In the genomic region with DNA sequence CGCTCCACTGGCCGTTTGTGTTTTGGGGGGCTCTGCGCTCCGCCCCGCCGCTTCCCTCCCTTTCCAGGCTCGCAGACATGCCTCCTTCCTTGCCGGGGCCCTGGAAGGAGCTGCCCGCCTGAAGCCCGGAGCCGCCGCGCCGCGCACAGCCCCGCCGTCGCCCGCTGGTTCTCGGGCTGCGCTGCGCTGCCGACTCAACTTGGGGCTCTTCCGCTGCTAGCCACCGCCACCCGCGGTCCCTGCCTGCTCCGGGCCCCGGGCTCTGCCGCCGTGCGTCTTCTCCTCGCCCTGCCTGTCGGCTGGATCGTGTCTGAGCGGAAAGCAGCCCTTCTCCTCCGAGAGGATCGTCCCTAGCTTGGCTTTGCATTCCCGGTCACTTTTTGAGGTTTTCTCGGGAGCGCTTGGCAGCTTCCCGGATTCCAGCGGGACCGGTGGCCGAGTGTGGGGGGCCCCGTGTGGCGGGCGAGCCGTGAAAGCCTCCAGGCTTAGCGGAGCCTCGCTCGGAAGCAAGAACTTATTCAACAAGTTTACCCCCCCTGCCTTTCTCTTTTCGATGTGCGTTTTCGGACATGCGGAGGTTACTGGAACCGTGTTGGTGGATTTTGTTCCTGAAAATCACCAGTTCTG, we compare ENCODE assay signal across 7 mouse cellular contexts. TPM values are rescaled to one million over a fixed set of nuclear protein-coding genes. Genes with fewer than 3 reads are reported as not detected.
DNase-seq lines count a peak whose midpoint lies in the region; ATAC-seq and TF ChIP-seq lines count a peak whose summit lies in the region.

No protein-coding gene starts in this region.

- H3K27ac ChIP-seq in forebrain, embryonic 14.5 days (ENCODE audit: low read depth, low read length) = peak overlapping the region; percentile 97
- peak overlapping the region; percentile 99 for H3K27ac ChIP-seq in limb, embryonic 11.5 days (replicated peaks; ENCODE audit: low read depth, low read length)
- H3K27ac ChIP-seq in neural tube, embryonic 13.5 days (replicated peaks) = peak overlapping the region; percentile 97

- no peak for TF ChIP-seq POLR2A in lung, adult 2 months (IDR thresholded peaks at IDR 0.05; ENCODE audit: borderline replicate concordance, extremely low read depth, low read depth, low read length)

- H3K9me3 ChIP-seq in forebrain, embryonic 14.5 days (replicated peaks; ENCODE audit: control insufficient read depth, low read length) = no peaks in the 10 kb centered on the region
- H3K9me3 ChIP-seq in limb, embryonic 11.5 days (ENCODE audit: control insufficient read depth, low read length) = no peaks in the 10 kb centered on the region
- no peaks in the 10 kb centered on the region for H3K9me3 ChIP-seq in neural tube, embryonic 13.5 days

- no peaks in the 10 kb centered on the region for H3K36me3 ChIP-seq in forebrain, embryonic 14.5 days (ENCODE audit: control insufficient read depth, insufficient read depth, low read length)
- H3K36me3 ChIP-seq in limb, embryonic 11.5 days (ENCODE audit: control insufficient read depth, insufficient read depth, low read length) = no peaks in the 10 kb centered on the region
- no peaks in the 10 kb centered on the region for H3K36me3 ChIP-seq in neural tube, embryonic 13.5 days

- ATAC-seq in forebrain, embryonic 14.5 days = peak; percentile 69
- peak; percentile 53 for ATAC-seq in limb, embryonic 11.5 days (ENCODE audit: insufficient number of reproducible peaks, low FRiP score, low TSS enrichment, low read depth)
- peak; percentile 66 for ATAC-seq in neural tube, embryonic 13.5 days (ENCODE audit: low read depth)

- H3K4me3 ChIP-seq in lung, adult 2 months (replicated peaks; ENCODE audit: extremely low read depth, low read depth, low read length) = peak overlapping the region; percentile 81
- peak overlapping the region; percentile 79 for H3K4me3 ChIP-seq in forebrain, embryonic 14.5 days (ENCODE audit: low read depth, low read length)
- H3K4me3 ChIP-seq in limb, embryonic 11.5 days (ENCODE audit: low read depth, low read length) = peak overlapping the region; percentile 85
- H3K4me3 ChIP-seq in neural tube, embryonic 13.5 days = peak overlapping the region; percentile 81

- no peaks in the 10 kb centered on the region for H3K27me3 ChIP-seq in forebrain, embryonic 14.5 days (replicated peaks; ENCODE audit: control insufficient read depth, insufficient read depth, low read length)
- H3K27me3 ChIP-seq in limb, embryonic 11.5 days (ENCODE audit: control insufficient read depth, insufficient read depth, low read length) = no peaks in the 10 kb centered on the region
- H3K27me3 ChIP-seq in neural tube, embryonic 13.5 days = peaks cover 3% of the 10 kb centered on the region; the same call in 1 of the 2 replicates

- H3K9ac ChIP-seq in forebrain, embryonic 14.5 days (ENCODE audit: low read length) = peak overlapping the region; percentile 89
- peak overlapping the region; percentile 94 for H3K9ac ChIP-seq in limb, embryonic 11.5 days (ENCODE audit: low read length)
- H3K9ac ChIP-seq in neural tube, embryonic 13.5 days = peak overlapping the region; percentile 90

- WGBS in lung, adult 2 months = 1% methylated on average over 57 of the region's 57 CpGs
- under 1% methylated on average over 49 of the region's 57 CpGs for WGBS in forebrain, embryonic 14.5 days
- WGBS in limb, embryonic 11.5 days = under 1% methylated on average over 57 of the region's 57 CpGs
- WGBS in neural tube, embryonic 13.5 days = under 1% methylated on average over 57 of the region's 57 CpGs

- DNase-seq in lung, adult 2 months = peak; percentile 66
- DNase-seq in lung, postnatal 14 days = no peak
- peak; percentile 68 for DNase-seq in brain, adult 2 months (ENCODE audit: low read depth, low spot score)
- peak; percentile 58 for DNase-seq in forebrain, embryonic 14.5 days (ENCODE audit: low spot score)
- DNase-seq in limb, embryonic 11.5 days (ENCODE audit: low spot score) = peak; percentile 75
- DNase-seq in yolk sac, embryonic 10.5 days (ENCODE audit: low spot score) = no peak

- H3K4me1 ChIP-seq in lung, adult 2 months (ENCODE audit: control insufficient read depth, insufficient read depth, low read length) = peaks cover 4% of the 10 kb centered on the region
- peaks cover 11% of the 10 kb centered on the region; the same call in 1 of the 2 replicates for H3K4me1 ChIP-seq in forebrain, embryonic 14.5 days (ENCODE audit: control insufficient read depth, insufficient read depth, low read length)
- H3K4me1 ChIP-seq in limb, embryonic 11.5 days (ENCODE audit: control insufficient read depth, insufficient read depth, low read length) = peaks cover 11% of the 10 kb centered on the region; the same call in 1 of the 2 replicates
- peaks cover 35% of the 10 kb centered on the region for H3K4me1 ChIP-seq in neural tube, embryonic 13.5 days (replicated peaks)

- TF ChIP-seq CTCF in lung, adult 2 months (IDR thresholded peaks at IDR 0.05; ENCODE audit: insufficient read depth, low read length) = no peak

- peak overlapping the region; percentile 96 for H3K4me2 ChIP-seq in forebrain, embryonic 14.5 days (ENCODE audit: low read length)
- peak overlapping the region; percentile 95 for H3K4me2 ChIP-seq in limb, embryonic 11.5 days (ENCODE audit: low read depth, severe bottlenecking)
- peak overlapping the region; percentile 91 for H3K4me2 ChIP-seq in neural tube, embryonic 13.5 days

RNA-seq across cellular contexts. Expression of a gene that starts 0.5 kb away (rescaled TPM):
- polyA plus RNA-seq in lung, adult 2 months (2012; rRNA removed) = 79.0 and 79.9 TPM in 2 replicates
- polyA plus RNA-seq in forebrain, embryonic 14.5 days (2014; fragmentation: Nextera tagmentation; extraction: Ambion mirVana) = 27.1 and 33.0 TPM in 2 replicates
- 33.8 and 37.8 TPM in 2 replicates for polyA plus RNA-seq in limb, embryonic 11.5 days (2014; fragmentation: Nextera tagmentation; extraction: Ambion mirVana)
- 38.5 and 45.9 TPM in 2 replicates for polyA plus RNA-seq in neural tube, embryonic 13.5 days (2015; fragmentation: Nextera tagmentation; extraction: Ambion mirVana)

Comparison
In these comparisons a context has a peak if more than half of its experiments do, and no peak if none do; other contexts are left out.
1. DNase-seq: peak in lung, adult 2 months (single experiment), brain, adult 2 months (single experiment), forebrain, embryonic 14.5 days (single experiment) and limb, embryonic 11.5 days (single experiment); none in lung, postnatal 14 days (single experiment) and yolk sac, embryonic 10.5 days (single experiment).
2. Peak in every context shown above with its lines, with median percentiles within 50 percentile points of each other: H3K4me3 ChIP-seq, ATAC-seq, H3K27ac ChIP-seq, H3K4me2 ChIP-seq and H3K9ac ChIP-seq.